Mouse (Mus musculus) thymus, adult 18-20 months (tissue): ENCODE data around the gene Gatb.
A peak's percentile ranks its signal among the peaks of the same experiment; 100 is the strongest.
"Not testable (repeated sequence)": the region's sequence is repeated elsewhere in the genome, so short reads cannot be mapped to it uniquely, and the experiment has no call there.

Experiments used
- DNase-seq, 2 experiments: peaks; one replicate each; pipeline ENCODE4 v3.0.0; 2022; ENCODE audit warnings: mixed read lengths in 2 of 2

The Gatb gene

GRCm38 (mm10) chr3:85573864-85574830, at the start of gene Gatb:
TSS of gene Gatb (plus strand) at chr3:85574119.
- DNase-seq, result peak; percentile 94 to 97

DNA sequence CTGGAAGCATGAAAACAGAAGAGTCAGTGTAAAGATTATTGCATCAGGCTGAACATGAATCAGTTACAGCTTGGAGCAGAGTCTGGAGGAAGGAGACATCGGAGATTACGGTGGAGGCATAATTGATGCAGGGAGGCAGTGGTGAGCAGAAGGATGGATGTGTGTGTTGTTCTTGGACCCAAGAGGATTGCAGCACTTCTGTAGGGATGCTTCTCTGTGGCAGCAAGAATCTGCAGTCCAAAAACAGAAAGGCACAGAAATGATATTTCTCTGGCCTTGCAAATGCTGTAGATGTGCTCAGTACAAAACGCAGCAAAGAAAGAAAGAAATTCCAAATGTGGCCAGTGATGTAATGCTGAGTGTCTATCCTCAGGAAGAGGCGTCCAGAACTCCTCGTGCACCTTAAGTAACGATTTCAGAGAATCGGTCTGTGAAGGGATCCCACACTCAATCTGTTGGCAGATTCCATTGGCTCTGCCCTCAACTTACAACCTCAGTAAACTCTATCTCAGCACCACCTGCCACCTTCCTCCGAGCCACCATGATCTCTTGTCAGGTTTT, 43.2 kb upstream of the Gatb start:
- no peak for DNase-seq

- DNase-seq, result no peak
Observed at GRCm38 (mm10) chr3:85532376-85532775, 41.5 kb upstream of the Gatb start.

DNA sequence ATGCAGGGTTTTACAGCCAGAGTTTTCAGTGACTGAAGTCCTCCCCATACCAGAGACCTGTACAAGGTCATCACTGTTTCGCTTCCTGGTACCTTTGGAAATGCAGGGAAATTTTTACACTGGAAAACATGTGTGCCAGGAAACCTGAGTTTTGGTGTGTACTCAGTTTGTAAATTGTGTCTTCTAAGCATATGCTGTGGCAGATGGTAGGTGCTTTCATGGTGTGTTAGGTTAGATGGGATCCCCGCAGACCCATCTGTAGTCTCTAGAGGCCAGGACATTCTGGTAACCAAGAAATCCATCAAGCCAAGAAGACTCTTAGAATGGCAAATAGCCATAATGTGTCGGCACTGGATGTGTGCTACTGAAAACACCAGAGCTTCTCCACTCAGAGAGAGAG, 38.9 kb upstream of the Gatb start:
- no peak for DNase-seq

DNA sequence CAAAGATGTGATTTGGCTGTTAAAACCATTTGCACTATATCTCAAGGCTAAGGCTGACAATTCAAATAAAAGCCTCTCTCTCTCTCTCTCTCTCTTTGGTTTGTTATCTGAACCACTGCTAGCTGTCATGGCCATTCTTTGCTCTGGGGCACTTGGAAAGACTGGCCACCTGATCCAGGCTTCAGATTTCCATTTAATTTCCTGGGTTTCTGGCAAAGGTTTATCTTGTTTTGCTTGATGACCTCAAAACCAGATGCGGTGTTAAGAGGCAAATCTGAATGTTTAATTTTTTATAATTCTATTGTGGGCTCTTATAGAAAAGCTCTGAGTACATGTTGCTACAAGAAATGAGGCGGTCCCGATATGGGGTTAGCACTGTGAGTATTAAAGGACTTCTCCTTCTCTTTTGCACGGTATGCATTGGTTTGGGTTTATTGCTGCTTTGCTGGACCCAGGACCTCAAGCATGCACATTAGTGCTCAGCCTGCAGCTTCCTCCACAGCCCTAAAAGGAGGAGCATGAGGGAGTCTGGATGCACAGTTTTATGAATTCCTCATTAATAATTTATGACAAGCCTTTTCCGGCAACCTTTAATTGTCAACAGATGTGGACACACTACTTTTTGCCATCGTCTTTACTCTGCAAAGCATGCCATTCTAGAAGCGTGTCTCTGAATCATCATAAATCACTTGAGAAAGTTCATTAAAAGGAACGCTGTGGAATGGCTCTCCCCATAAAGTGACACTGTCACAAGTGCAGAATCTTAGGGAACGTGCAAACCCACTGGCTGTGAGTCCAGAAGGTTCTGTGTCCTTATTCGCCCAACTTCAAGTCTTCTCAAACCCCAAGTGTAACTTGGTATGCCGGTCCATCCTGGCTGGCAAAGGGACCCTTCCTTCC, 38.0 kb upstream of the Gatb start:
- DNase-seq, result no peak

- DNase-seq, result no peak
Observed at GRCm38 (mm10) chr3:85542765-85543164, 31.2 kb upstream of the Gatb start.

DNA sequence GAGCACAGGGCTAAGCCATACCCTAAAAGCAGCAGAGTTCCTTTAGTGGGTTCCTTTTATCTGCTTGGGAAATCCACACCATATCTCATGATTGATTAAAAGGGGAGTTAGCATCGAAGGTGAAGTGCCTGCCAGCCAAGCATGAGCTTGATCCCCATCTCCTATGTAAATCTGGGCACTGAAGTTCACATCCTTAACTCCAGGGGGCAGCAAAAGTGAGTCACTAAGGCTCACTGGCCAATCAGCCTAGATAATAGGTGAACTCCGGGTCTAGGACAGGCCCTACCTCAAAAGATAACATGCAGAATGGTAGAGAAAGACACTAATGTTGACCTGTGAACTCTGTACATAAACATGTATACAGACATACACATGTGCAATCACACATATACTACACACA, 30.3 kb upstream of the Gatb start:
- DNase-seq, result no peak

DNA sequence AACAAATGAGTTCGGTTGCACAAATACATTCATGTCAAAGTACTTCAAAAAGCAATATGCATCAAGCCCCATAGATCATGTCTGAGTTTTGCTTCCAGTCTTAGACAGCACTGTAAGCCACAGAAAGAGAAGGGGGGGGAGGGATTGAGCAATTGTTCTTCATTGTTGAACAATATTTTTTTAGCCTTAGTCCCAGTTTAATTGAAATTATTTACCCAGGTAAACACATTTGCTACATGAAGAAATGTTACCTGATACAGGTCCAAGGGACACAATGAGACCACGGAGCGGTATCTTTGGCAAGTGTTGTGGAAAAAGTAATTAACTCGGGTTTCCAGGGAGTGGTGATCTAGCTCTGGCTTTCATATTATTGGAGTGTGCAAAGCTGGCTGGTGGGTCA, 23.6 kb upstream of the Gatb start:
- DNase-seq, result no peak

DNA sequence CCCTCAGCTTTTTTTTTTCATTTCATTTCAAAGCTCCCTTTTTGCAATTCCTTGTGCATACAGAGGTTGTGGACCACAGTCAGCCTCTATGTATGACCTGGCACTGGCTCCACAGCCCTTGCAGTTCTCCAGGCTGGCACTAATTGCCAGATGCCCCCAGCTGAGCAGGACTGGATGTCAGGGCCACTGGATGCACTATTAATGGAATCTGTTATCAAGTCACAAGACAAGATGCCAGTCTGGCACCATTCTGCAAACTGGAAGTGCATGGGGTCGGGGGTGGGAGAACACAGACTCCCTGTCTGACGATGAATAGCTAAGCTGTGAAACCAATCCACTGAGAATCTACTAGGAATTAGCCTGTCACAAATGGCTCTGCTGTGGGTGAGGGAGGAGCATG, 22.6 kb upstream of the Gatb start:
- no peak for DNase-seq

- no peak for DNase-seq
Observed at GRCm38 (mm10) chr3:85553731-85554277, 20.1 kb upstream of the Gatb start.

DNA sequence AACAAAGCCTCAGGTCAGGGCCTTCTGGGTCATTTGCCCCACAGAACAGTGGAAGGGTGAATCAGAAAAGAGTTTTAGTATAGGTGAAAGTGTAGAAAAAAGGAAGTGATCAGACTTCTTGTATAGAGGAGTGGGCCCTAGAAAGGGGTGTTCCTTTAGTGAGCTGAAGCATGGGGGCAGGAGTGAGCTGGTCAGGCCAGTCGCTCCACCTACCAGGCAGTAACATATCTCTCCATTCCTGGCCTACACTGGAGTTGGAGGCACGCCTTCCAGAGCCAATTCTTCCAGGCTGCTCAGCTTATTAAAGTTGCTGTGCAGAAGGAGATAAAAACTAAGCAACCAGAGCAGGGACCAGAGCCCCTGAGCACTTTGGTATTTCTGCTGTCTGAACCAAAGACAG, 9.3 kb upstream of the Gatb start:
- no peak for DNase-seq

DNA sequence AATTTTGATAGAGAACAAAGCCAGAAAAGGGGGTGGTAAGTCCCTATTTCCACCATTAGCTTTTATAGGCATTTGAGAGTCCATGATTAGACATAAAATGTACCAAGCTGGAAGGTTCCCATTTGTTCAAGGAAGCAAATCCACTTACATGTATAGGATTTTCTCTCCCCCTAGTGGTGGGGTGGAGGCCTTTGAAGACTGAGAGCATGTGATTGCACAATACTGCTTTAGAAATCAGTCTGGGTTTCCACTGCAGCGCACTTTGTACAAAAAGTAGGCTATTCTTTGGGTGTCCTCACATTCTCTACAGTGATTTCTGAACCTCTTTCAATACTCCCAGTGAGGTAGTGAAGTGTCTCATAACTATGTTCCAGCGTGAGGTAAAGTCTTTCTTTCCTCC, 2.6 kb upstream of the Gatb start:
- no peak for DNase-seq

GRCm38 (mm10) chr3:85572502-85572901, 1.4 kb upstream of the Gatb start:
- not testable (repeated sequence) for DNase-seq

GRCm38 (mm10) chr3:85573216-85573863, 579 bp upstream of the Gatb start:
- no peak for DNase-seq

- DNase-seq, result no peak
Observed at GRCm38 (mm10) chr3:85582726-85583125, 8.8 kb downstream of the Gatb start.

DNA sequence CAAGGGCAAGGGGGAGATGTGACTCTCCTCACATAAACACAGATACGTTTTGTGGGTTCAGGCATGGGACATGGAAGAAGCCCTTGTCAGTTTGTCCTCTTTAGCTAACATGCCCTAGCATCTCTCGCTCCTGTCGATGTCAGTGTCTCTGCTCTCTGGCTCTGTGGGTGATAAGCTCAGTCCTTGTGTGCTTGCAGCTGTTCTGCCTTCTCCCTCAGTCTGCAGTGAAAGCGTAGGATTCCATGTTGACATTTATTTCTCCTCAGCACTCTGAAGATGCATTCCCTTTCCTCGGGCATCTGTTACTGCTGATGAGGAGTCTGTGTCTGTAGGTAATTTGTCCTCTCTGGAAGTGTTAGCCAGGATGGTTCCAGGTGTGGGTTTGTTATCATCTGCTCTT, 9.3 kb downstream of the Gatb start:
- no peak for DNase-seq

DNA sequence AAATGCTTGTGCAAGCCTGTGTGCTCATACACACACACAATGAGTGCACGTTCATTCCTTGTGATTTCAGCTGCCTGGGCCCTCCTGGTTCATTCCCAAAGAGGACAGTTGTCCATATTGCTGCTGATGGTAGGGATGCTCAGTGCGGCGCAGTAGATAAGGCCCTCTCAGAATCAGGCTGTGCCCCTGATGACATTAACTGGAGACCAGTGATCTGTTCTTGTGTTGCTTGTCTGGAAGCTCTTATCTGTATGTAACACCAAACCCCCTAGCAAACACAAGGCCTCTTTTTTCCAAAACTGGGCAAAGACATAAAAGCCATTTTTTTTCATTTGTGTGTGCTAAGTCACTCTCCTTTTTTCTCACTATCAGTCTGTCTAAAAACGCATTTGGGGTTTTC, 11.0 kb downstream of the Gatb start:
- DNase-seq, result no peak

- DNase-seq, result no peak
Observed at GRCm38 (mm10) chr3:85588701-85589100, 14.8 kb downstream of the Gatb start.

- DNase-seq, result no peak
Observed at GRCm38 (mm10) chr3:85590090-85590754, 16.3 kb downstream of the Gatb start.

DNA sequence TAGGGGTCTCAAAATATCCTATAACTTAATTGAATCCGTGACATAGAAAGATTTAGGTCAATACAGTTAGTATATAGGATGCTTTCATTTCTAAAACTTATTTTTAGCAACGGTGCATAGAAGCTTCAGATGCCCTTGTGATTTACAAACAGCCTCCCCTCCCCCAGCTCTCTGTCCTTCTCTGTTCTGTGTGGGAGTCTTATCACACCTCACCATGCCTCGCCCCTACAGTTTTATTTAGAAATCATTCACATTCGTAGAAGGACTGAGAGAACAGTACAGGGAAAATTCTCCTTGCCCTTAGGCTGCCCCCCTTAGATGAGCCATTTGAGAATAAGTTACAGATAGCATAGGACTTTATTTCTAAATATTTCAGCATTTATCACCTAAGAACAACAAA, 18.1 kb downstream of the Gatb start:
- no peak for DNase-seq

DNA sequence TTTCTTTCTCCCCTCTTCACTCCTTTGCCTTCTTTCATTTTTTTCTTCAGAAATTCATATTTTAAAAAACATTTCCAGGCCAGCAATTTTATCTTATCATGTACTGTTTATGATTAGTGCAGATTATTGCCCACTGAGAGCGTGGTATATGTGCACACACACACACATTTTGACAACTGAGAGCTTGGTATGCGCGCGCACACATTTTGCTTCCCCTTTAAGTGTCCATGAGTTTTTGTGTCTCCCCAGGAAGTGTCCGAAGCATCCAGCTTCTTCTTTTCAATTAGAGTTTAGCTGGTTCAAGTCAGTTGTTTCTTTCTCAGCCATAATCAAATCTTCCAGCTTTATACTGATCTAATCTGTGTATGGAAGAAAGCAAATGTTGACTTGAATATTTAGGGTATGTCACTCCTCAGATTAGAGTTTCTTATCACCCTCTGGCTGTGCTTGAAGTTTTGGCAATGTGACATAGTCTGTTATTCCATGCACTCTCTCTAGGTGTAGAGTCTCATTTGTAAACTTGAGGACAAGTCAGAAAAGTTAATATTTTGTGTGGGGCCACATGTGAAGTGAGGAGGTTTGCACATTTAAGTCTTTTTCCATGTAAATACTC, 18.8 kb downstream of the Gatb start:
- no peak for DNase-seq

DNA sequence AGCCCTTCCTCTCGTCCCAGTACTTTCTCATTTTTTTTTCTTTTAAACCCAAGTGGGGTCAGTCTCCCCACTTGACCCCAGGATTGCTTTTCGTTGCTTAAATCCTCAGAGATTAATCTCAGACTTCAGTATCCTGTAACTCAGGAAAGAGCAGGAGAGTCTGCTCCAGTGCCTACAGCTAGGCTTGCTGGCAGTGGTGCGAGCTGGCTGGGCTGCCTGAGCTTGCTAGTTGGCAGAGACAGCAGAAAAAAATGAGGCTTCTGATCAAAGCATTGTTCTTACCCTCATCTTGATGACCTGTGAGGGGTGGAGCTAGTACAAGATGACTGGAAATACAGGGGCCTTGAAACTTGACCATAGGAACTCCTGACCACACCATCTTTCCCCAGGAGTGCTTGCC, 20.5 kb downstream of the Gatb start:
- DNase-seq, result no peak
